Mouse (Mus musculus): ENCODE data around the gene Asap3. TPM values are rescaled to one million over a fixed set of nuclear protein-coding genes. Genes with fewer than 3 reads are reported as not detected.

Gene Asap3
- polyA plus RNA-seq, 1 experiment from 2014 or later, result 4.1 TPM

DNA sequence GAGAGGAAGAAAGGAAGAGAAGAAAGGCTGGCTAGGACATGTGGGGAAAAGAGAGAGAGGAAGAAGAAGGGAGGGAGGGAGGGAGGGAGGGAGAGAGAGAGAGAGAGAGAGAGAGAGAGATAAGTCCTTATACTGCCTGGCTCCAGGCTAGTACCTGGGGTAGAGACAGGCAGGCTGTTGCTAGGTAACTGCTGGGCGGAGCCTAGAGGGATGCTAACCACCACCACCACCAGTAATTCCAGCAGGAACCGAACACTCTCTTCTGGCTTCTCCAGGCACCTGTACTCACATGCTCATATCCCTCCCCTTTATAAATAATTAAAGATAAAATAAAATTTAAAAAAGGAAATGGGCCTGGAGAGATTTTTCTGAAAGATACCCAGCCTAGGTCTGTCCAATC lies 77.6 kb downstream of the Asap3 start:
- 6% methylated on average over 2 of the region's 2 CpGs for WGBS
- peaks cover 38% of the 10 kb centered on the region for H3K4me1 ChIP-seq (replicated peaks; ENCODE audit: control insufficient read depth, insufficient read depth, low read length)
- H3K4me3 ChIP-seq (replicated peaks; ENCODE audit: low read length), result no peak overlapping the region; the same call in 1 of the 2 replicates
- no peaks in the 10 kb centered on the region for H3K9me3 ChIP-seq (ENCODE audit: control insufficient read depth, low read length)
- peak overlapping the region; percentile 98 for H3K27ac ChIP-seq (ENCODE audit: low read length)
- H3K9ac ChIP-seq (replicated peaks; ENCODE audit: low read depth, low read length), result no peak overlapping the region
- peak overlapping the region; percentile 59 for H3K4me2 ChIP-seq (ENCODE audit: low read length)
- H3K27me3 ChIP-seq (replicated peaks; ENCODE audit: control insufficient read depth, insufficient read depth, low read length), result no peaks in the 10 kb centered on the region; the same call in 1 of the 2 replicates
- H3K36me3 ChIP-seq (ENCODE audit: control insufficient read depth, insufficient read depth), result peaks cover 9% of the 10 kb centered on the region
- peak; percentile 31; the same call in 1 of the 2 replicates for ATAC-seq

- no peaks in the 10 kb centered on the region; the same call in 1 of the 2 replicates for H3K27me3 ChIP-seq (replicated peaks; ENCODE audit: control insufficient read depth, insufficient read depth, low read length)
- H3K27ac ChIP-seq (ENCODE audit: low read length), result peak within 1 kb of the TSS; percentile 98
- H3K36me3 ChIP-seq (ENCODE audit: control insufficient read depth, insufficient read depth), result peaks cover 10% of the 10 kb centered on the region
- peak within 1 kb of the TSS; percentile 59 for H3K4me2 ChIP-seq (ENCODE audit: low read length)
- H3K4me3 ChIP-seq (replicated peaks; ENCODE audit: low read length), result peak within 1 kb of the TSS; percentile 66
- H3K9me3 ChIP-seq (ENCODE audit: control insufficient read depth, low read length), result no peaks in the 10 kb centered on the region
- H3K9ac ChIP-seq (replicated peaks; ENCODE audit: low read depth, low read length), result peak within 1 kb of the TSS; percentile 66
- peaks cover 38% of the 10 kb centered on the region for H3K4me1 ChIP-seq (replicated peaks; ENCODE audit: control insufficient read depth, insufficient read depth, low read length)
- ATAC-seq, result peak; percentile 14
- WGBS, result 3% methylated on average over 5 of the region's 5 CpGs
These were observed 78.3 kb downstream of the Asap3 start, which contains the start of gene Zfp46 for GRCm38 (mm10) chr4:136284455-136284854. Gene Zfp46 (plus strand): TSS chr4:136284683.

- Histone ChIP-seq H3K9me3 (ENCODE audit: control insufficient read depth, low read length) (no peaks in the 10 kb centered on the region), H3K27ac (ENCODE audit: low read length) (peak overlapping the region; percentile 98), H3K9ac (replicated peaks; ENCODE audit: low read depth, low read length) (peak overlapping the region; percentile 66), H3K4me3 (replicated peaks; ENCODE audit: low read length) (peak overlapping the region; percentile 66), H3K4me1 (replicated peaks; ENCODE audit: control insufficient read depth, insufficient read depth, low read length) (peaks cover 39% of the 10 kb centered on the region), H3K27me3 (replicated peaks; ENCODE audit: control insufficient read depth, insufficient read depth, low read length) (no peaks in the 10 kb centered on the region; the same call in 1 of the 2 replicates), H3K36me3 (ENCODE audit: control insufficient read depth, insufficient read depth) (peaks cover 10% of the 10 kb centered on the region), H3K4me2 (ENCODE audit: low read length) (peak overlapping the region; percentile 59)
- WGBS, result 7% methylated on average over 6 of the region's 6 CpGs
- no peak; the same call in 1 of the 2 replicates for ATAC-seq
These were observed 78.7 kb downstream of the Asap3 start for GRCm38 (mm10) chr4:136284891-136285290.

DNA sequence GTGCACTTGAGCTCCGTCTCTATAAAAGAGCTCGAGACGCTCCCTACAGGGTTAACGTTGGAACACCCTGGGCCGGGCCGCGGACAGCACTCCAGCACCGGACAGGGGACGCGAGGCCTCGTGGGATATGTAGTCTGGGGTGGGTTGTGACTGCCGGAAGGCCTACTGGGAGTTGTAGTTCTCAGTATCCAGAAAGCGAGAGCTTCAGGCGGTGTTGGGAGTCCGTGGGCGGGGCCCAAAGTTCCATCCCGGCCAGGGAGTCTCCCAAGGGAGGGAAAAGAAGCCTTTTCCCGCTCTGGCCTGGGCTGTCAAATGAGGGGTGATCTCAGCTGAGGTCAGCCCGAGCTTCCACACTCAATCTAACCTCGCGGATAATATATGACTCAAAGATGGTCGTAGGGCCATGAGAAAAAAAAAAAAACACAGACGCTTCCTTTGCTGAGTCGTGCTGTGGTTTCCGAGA lies 79.2 kb downstream of the Asap3 start:
- H3K36me3 ChIP-seq (ENCODE audit: control insufficient read depth, insufficient read depth), result peaks cover 10% of the 10 kb centered on the region
- H3K4me2 ChIP-seq (ENCODE audit: low read length), result peak overlapping the region; percentile 59
- no peaks in the 10 kb centered on the region for H3K9me3 ChIP-seq (ENCODE audit: control insufficient read depth, low read length)
- peak; percentile 96 for ATAC-seq
- H3K27me3 ChIP-seq (replicated peaks; ENCODE audit: control insufficient read depth, insufficient read depth, low read length), result no peaks in the 10 kb centered on the region; the same call in 1 of the 2 replicates
- H3K4me3 ChIP-seq (replicated peaks; ENCODE audit: low read length), result peak overlapping the region; percentile 66
- peak overlapping the region; percentile 98 for H3K27ac ChIP-seq (ENCODE audit: low read length)
- H3K9ac ChIP-seq (replicated peaks; ENCODE audit: low read depth, low read length), result peak overlapping the region; percentile 66
- peaks cover 44% of the 10 kb centered on the region for H3K4me1 ChIP-seq (replicated peaks; ENCODE audit: control insufficient read depth, insufficient read depth, low read length)
- 1% methylated on average over 25 of the region's 25 CpGs for WGBS

- peak overlapping the region; percentile 72 for H3K4me2 ChIP-seq (ENCODE audit: low read length)
- peak overlapping the region; percentile 70 for H3K9ac ChIP-seq (replicated peaks; ENCODE audit: low read depth, low read length)
- ATAC-seq, result peak; percentile 87
- peak overlapping the region; percentile 66 for H3K4me3 ChIP-seq (replicated peaks; ENCODE audit: low read length)
- WGBS, result under 1% methylated on average over 29 of the region's 29 CpGs
- peaks cover 13% of the 10 kb centered on the region for H3K36me3 ChIP-seq (ENCODE audit: control insufficient read depth, insufficient read depth)
- no peaks in the 10 kb centered on the region for H3K9me3 ChIP-seq (ENCODE audit: control insufficient read depth, low read length)
- no peaks in the 10 kb centered on the region; the same call in 1 of the 2 replicates for H3K27me3 ChIP-seq (replicated peaks; ENCODE audit: control insufficient read depth, insufficient read depth, low read length)
- H3K4me1 ChIP-seq (replicated peaks; ENCODE audit: control insufficient read depth, insufficient read depth, low read length), result peaks cover 49% of the 10 kb centered on the region
- H3K27ac ChIP-seq (ENCODE audit: low read length), result peak overlapping the region; percentile 98
These were observed 79.7 kb downstream of the Asap3 start for GRCm38 (mm10) chr4:136285811-136286371.

- H3K4me2 ChIP-seq (ENCODE audit: low read length), result no peak overlapping the region; the same call in 1 of the 2 replicates
- no peak overlapping the region for H3K4me3 ChIP-seq (replicated peaks; ENCODE audit: low read length)
- H3K27me3 ChIP-seq (replicated peaks; ENCODE audit: control insufficient read depth, insufficient read depth, low read length), result no peaks in the 10 kb centered on the region; the same call in 1 of the 2 replicates
- no peaks in the 10 kb centered on the region for H3K9me3 ChIP-seq (ENCODE audit: control insufficient read depth, low read length)
- H3K27ac ChIP-seq (ENCODE audit: low read length), result no peak overlapping the region
- H3K4me1 ChIP-seq (replicated peaks; ENCODE audit: control insufficient read depth, insufficient read depth, low read length), result peaks cover 27% of the 10 kb centered on the region
- 37% methylated on average over 66 of the region's 66 CpGs for WGBS
- no peak overlapping the region for H3K9ac ChIP-seq (replicated peaks; ENCODE audit: low read depth, low read length)
- ATAC-seq, result no peak
- H3K36me3 ChIP-seq (ENCODE audit: control insufficient read depth, insufficient read depth), result peaks cover 26% of the 10 kb centered on the region
These were observed 84.0 kb downstream of the Asap3 start for GRCm38 (mm10) chr4:136289918-136290780.

DNA sequence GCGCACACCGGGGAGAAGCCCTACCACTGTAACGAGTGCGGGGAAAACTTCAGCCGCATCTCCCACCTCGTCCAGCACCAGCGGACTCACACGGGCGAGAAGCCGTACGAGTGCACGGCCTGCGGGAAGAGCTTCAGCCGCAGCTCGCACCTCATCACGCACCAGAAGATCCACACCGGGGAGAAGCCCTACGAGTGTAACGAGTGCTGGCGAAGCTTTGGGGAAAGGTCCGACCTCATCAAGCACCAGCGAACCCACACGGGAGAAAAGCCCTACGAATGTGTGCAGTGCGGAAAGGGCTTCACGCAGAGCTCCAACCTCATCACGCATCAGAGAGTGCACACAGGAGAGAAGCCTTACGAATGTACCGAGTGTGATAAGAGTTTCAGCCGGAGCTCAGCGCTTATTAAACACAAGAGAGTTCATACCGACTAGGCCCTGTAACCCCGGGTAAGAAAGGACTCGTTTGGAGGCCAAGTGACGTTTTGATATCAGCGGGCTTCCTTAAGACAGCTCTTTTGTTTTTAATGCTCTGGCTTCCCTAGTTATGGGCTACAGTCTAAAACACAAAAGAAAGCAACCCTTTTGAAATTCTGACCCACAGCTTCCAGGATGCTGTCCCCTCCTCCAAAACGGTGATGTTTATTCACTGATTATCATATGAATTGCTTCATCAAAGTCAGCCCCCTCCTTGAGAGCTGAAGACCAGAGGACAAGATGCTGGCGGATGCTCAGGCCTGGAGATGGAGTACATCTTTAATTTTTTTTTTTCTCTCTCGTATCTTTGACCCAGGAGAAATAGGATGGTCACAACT lies 84.8 kb downstream of the Asap3 start:
- H3K36me3 ChIP-seq (ENCODE audit: control insufficient read depth, insufficient read depth), result peaks cover 26% of the 10 kb centered on the region
- H3K9ac ChIP-seq (replicated peaks; ENCODE audit: low read depth, low read length), result no peak overlapping the region
- no peak overlapping the region for H3K4me3 ChIP-seq (replicated peaks; ENCODE audit: low read length)
- peak overlapping the region; percentile 3; the same call in 1 of the 2 replicates for H3K4me2 ChIP-seq (ENCODE audit: low read length)
- H3K9me3 ChIP-seq (ENCODE audit: control insufficient read depth, low read length), result no peaks in the 10 kb centered on the region
- 33% methylated on average over 39 of the region's 39 CpGs for WGBS
- ATAC-seq, result no peak
- H3K27me3 ChIP-seq (replicated peaks; ENCODE audit: control insufficient read depth, insufficient read depth, low read length), result no peaks in the 10 kb centered on the region; the same call in 1 of the 2 replicates
- no peak overlapping the region for H3K27ac ChIP-seq (ENCODE audit: low read length)
- peaks cover 27% of the 10 kb centered on the region for H3K4me1 ChIP-seq (replicated peaks; ENCODE audit: control insufficient read depth, insufficient read depth, low read length)

DNA sequence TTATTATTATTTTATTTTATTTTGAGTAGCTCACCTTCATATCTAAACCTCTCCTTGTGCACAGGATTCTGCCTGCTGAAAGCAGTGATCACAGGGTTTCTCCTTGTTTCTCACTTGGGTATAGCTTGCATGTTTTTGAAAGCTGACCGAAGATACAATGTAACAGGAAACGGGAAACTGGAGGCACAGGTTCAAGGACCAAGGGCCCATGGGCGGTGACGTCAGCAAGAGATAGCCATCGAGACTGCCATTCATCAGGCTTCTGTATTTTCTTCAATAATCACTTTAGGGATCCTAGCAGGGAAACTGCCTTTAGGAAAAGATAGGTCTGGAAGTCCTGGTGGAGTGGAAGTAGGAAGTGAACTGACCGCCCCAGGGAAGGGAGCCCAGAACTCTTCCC lies 85.5 kb downstream of the Asap3 start:
- ATAC-seq, result no peak
- Histone ChIP-seq H3K4me1 (replicated peaks; ENCODE audit: control insufficient read depth, insufficient read depth, low read length) (peaks cover 24% of the 10 kb centered on the region), H3K4me3 (replicated peaks; ENCODE audit: low read length) (no peak overlapping the region), H3K4me2 (ENCODE audit: low read length) (no peak overlapping the region), H3K36me3 (ENCODE audit: control insufficient read depth, insufficient read depth) (peaks cover 26% of the 10 kb centered on the region), H3K27me3 (replicated peaks; ENCODE audit: control insufficient read depth, insufficient read depth, low read length) (no peaks in the 10 kb centered on the region; the same call in 1 of the 2 replicates), H3K27ac (ENCODE audit: low read length) (no peak overlapping the region), H3K9me3 (ENCODE audit: control insufficient read depth, low read length) (no peaks in the 10 kb centered on the region), H3K9ac (replicated peaks; ENCODE audit: low read depth, low read length) (no peak overlapping the region)
- WGBS, result 90% methylated on average over 6 of the region's 6 CpGs
